Comparison of ENCODE assay signal across 1 mouse cellular context in genomic region chr8:83602650-83603029, GRCm38 (mm10).
TF ChIP-seq lines count a peak whose summit lies in the region.

No protein-coding gene starts in this region.

TF ChIP-seq in MEL, 35 proteins besides CTCF, POLR2A, EP300 and RAD21:
- TF ChIP-seq HCFC1 (IDR thresholded peaks at IDR 0.05; ENCODE audit: low read depth, low read length) = no peak
- TF ChIP-seq NRF1 (IDR thresholded peaks at IDR 0.05; ENCODE audit: insufficient read depth, low read depth, low read length, poor library complexity, severe bottlenecking) = no peak
- no peak for TF ChIP-seq SIN3A (IDR thresholded peaks at IDR 0.05; ENCODE audit: low read length)
